Mouse (Mus musculus) natural killer cell, adult 2 months (primary cell): ENCODE data around the gene Mycbpap.
A peak's percentile ranks its signal among the peaks of the same experiment; 100 is the strongest.

Source experiments
- DNase-seq, 2 experiments: peaks; one replicate each; pipeline ENCODE4 v3.0.0; 2022; ENCODE audit warnings: low spot score in 2 of 2

The Mycbpap gene

GRCm38 (mm10) chr11:94480382-94480781 is 41.2 kb downstream of the Mycbpap start:
- no peak for DNase-seq

GRCm38 (mm10) chr11:94477651-94478050 is 43.9 kb downstream of the Mycbpap start:
- no peak for DNase-seq

- DNase-seq: no peak
These were observed 45.8 kb downstream of the Mycbpap start for GRCm38 (mm10) chr11:94475722-94476121.

GRCm38 (mm10) chr11:94474544-94474910 is 47.0 kb downstream of the Mycbpap start:
- no peak for DNase-seq

GRCm38 (mm10) chr11:94473707-94474543 is 47.6 kb downstream of the Mycbpap start, which contains the start of gene Cacna1g:
Gene Cacna1g, minus strand, starts transcription at chr11:94474198.
- peak; percentile 55 to 56 for DNase-seq

GRCm38 (mm10) chr11:94472916-94473706 is 48.4 kb downstream of the Mycbpap start:
- no peak for DNase-seq

- no peak for DNase-seq
These were observed 49.0 kb downstream of the Mycbpap start for GRCm38 (mm10) chr11:94472585-94472915.

GRCm38 (mm10) chr11:94471740-94472584 is 49.6 kb downstream of the Mycbpap start:
- DNase-seq: no peak

GRCm38 (mm10) chr11:94470391-94470790 is 51.2 kb downstream of the Mycbpap start:
- DNase-seq: no peak

- DNase-seq: no peak
These were observed 52.1 kb downstream of the Mycbpap start for GRCm38 (mm10) chr11:94469136-94470064.

GRCm38 (mm10) chr11:94468582-94469064 is 52.9 kb downstream of the Mycbpap start:
- no peak for DNase-seq

- no peak for DNase-seq
These were observed 55.1 kb downstream of the Mycbpap start for GRCm38 (mm10) chr11:94466333-94466855.

GRCm38 (mm10) chr11:94464170-94464569 is 57.4 kb downstream of the Mycbpap start:
- DNase-seq: no peak

- no peak for DNase-seq
These were observed 59.7 kb downstream of the Mycbpap start for GRCm38 (mm10) chr11:94461856-94462255.

GRCm38 (mm10) chr11:94457001-94457400 is 64.5 kb downstream of the Mycbpap start:
- no peak for DNase-seq

GRCm38 (mm10) chr11:94456347-94456746 is 65.2 kb downstream of the Mycbpap start:
- no peak for DNase-seq

- DNase-seq: no peak
These were observed 66.3 kb downstream of the Mycbpap start for GRCm38 (mm10) chr11:94455161-94455820.

- no peak for DNase-seq
These were observed 66.8 kb downstream of the Mycbpap start for GRCm38 (mm10) chr11:94454756-94455155.
